Mouse (Mus musculus) bone marrow macrophage, adult 2 months (primary cell): ENCODE measurements around the gene Tspan14.

Source experiments
- CTCF ChIP-seq: IDR thresholded peaks from 2 replicates; pipeline ENCODE4 v1.5.1; 2012; ENCODE audit warnings: low read depth, mild to moderate bottlenecking, low read length, moderate library complexity
- POLR2A ChIP-seq: IDR thresholded peaks from 2 replicates; pipeline ENCODE4 v1.6.1; 2012; ENCODE audit warnings: mild to moderate bottlenecking, low read depth, low read length, borderline replicate concordance

GRCm38 (mm10) chr14:40863659-40864058 lies 102.9 kb downstream of the Tspan14 start:
- TF ChIP-seq CTCF (no peak), POLR2A (no peak)
